In the genomic region with DNA sequence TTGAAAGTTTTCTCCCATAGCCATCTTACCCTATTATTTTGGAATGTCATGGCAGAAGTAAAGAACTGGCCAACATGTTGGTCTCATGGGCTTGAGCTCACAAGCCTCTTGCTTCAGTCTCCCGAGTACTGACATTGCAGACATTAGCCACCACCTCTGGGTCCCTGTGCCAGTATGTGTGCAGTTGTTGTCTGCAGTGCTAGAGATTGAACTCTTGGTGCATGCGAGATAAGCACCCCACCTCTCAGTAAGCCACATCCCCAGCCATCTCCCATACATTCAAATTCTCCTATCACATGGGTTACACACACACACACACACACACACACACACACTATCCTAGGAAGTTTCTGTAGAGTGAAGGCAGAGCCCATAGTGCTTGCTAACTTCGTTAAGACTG, we compare ENCODE assay signal across 31 mouse cellular contexts. TPM values are rescaled to one million over a fixed set of nuclear protein-coding genes. Genes with fewer than 3 reads are reported as not detected.
A peak's percentile ranks its signal among the peaks of the same experiment; 100 is the strongest.
DNase-seq lines count a peak whose midpoint lies in the region; ATAC-seq and TF ChIP-seq lines count a peak whose summit lies in the region.
"Had no signal": no experiment of that assay in that cellular context is flagged by ENCODE, and none has a peak within 500 bp of the region (broad histone marks: within the 10 kb centered on the region; RNA-seq: fewer than 3 reads in every experiment).

No protein-coding gene starts in this region.

- peak overlapping the region; percentile 43 for H3K4me2 ChIP-seq in liver, embryonic 14.5 days (ENCODE audit: low read depth)
- no peak overlapping the region for H3K4me2 ChIP-seq in forebrain, embryonic 12.5 days
- H3K4me2 ChIP-seq: embryonic facial prominence, embryonic 13.5 days; forebrain, embryonic 13.5 days; heart, embryonic 13.5 days; hindbrain, embryonic 15.5 days; kidney, embryonic 15.5 days; limb, embryonic 13.5 days; midbrain, embryonic 13.5 days; neural tube, embryonic 15.5 days had no signal

- no peak for TF ChIP-seq EP300 in heart, adult 2 months (IDR thresholded peaks at IDR 0.05; ENCODE audit: insufficient read depth, low read depth, low read length)
- TF ChIP-seq EP300 in liver, embryonic 14.5 days (IDR thresholded peaks at IDR 0.05; ENCODE audit: low read depth), result peak; percentile 74

- WGBS in heart, adult 2 months, result 83% methylated on average over 3 of the region's 3 CpGs
- WGBS in liver, embryonic 14.5 days (ENCODE audit: insufficient replicate concordance), result 17% methylated on average over 3 of the region's 3 CpGs
- WGBS in forebrain, embryonic 12.5 days, result 86% methylated on average over 3 of the region's 3 CpGs

- intact Hi-C loops in heart, adult 2 months (cut with DNase I), result no loop called here
- intact Hi-C loops in heart, postnatal 10 days (cut with DNase I), result no loop called here

- H3K27ac ChIP-seq in heart, adult 2 months, result no peak overlapping the region
- H3K27ac ChIP-seq in liver, embryonic 14.5 days, result peak overlapping the region; percentile 59
- H3K27ac ChIP-seq in forebrain, embryonic 12.5 days, result no peak overlapping the region
- H3K27ac ChIP-seq: embryonic facial prominence, embryonic 13.5 days; forebrain, embryonic 13.5 days; hindbrain, embryonic 10.5 days; hindbrain, embryonic 15.5 days; kidney, embryonic 15.5 days; layer of hippocampus, adult 2 months; left cerebral cortex, adult 2 months; limb, embryonic 13.5 days; midbrain, embryonic 13.5 days; neural tube, embryonic 15.5 days had no signal

- H3K27me3 ChIP-seq in heart, adult 2 months (ENCODE audit: control insufficient read depth, insufficient read depth, low read length), result no peaks in the 10 kb centered on the region
- no peaks in the 10 kb centered on the region for H3K27me3 ChIP-seq in liver, embryonic 14.5 days (ENCODE audit: control insufficient read depth, insufficient read depth, low read length)
- H3K27me3 ChIP-seq in forebrain, embryonic 12.5 days, result no peaks in the 10 kb centered on the region
- H3K27me3 ChIP-seq: embryonic facial prominence, embryonic 13.5 days; forebrain, embryonic 13.5 days; heart, embryonic 13.5 days; hindbrain, embryonic 15.5 days; kidney, embryonic 15.5 days; limb, embryonic 13.5 days; midbrain, embryonic 13.5 days; neural tube, embryonic 15.5 days had no signal

- no peak overlapping the region for H3K9ac ChIP-seq in heart, adult 2 months (ENCODE audit: low read depth, low read length)
- peak overlapping the region; percentile 45; the same call in 1 of the 2 replicates for H3K9ac ChIP-seq in liver, embryonic 14.5 days (replicated peaks)
- no peak overlapping the region for H3K9ac ChIP-seq in forebrain, embryonic 12.5 days
- H3K9ac ChIP-seq: embryonic facial prominence, embryonic 13.5 days; forebrain, embryonic 13.5 days; heart, embryonic 13.5 days; hindbrain, embryonic 15.5 days; kidney, embryonic 15.5 days; limb, embryonic 13.5 days; midbrain, embryonic 13.5 days; neural tube, embryonic 15.5 days had no signal

- no peaks in the 10 kb centered on the region for H3K36me3 ChIP-seq in heart, adult 2 months (ENCODE audit: control insufficient read depth, insufficient read depth, low read length)
- no peaks in the 10 kb centered on the region for H3K36me3 ChIP-seq in liver, embryonic 14.5 days (replicated peaks; ENCODE audit: control insufficient read depth, insufficient read depth, low read depth)
- H3K36me3 ChIP-seq in forebrain, embryonic 12.5 days (replicated peaks), result no peaks in the 10 kb centered on the region
- H3K36me3 ChIP-seq: embryonic facial prominence, embryonic 13.5 days; heart, embryonic 13.5 days; hindbrain, embryonic 10.5 days; hindbrain, embryonic 15.5 days; kidney, embryonic 15.5 days; limb, embryonic 13.5 days; midbrain, embryonic 13.5 days; neural tube, embryonic 15.5 days had no signal

- peak; percentile 1 to 14 for DNase-seq in heart, adult 2 months
- no peak for DNase-seq in heart, postnatal 10 days
- peak; percentile 73 for DNase-seq in liver
- peak in 2 of 3 experiments; percentile 54 to 65 for DNase-seq in liver, embryonic 14.5 days (ENCODE audit: low read depth in 3 of 3, low spot score in 3 of 3)
- no peak for DNase-seq in ovary, postnatal 36 days (ENCODE audit: low spot score)
- DNase-seq: adrenal gland, postnatal 25 days; cerebellum, adult 18-20 months; cerebellum, postnatal 10 days; gastrocnemius, postnatal 25 days; heart, adult 18-20 months; heart, postnatal 14 days; kidney, adult 18-20 months; kidney, postnatal 36 days; lung, adult 2 months; lung, postnatal 14 days; right cerebral cortex, adult 18-20 months; spleen, adult 18-20 months had no signal

- TF ChIP-seq POLR2A in heart, adult 2 months (IDR thresholded peaks at IDR 0.05; ENCODE audit: insufficient read depth, low read depth, low read length), result no peak

- peak; percentile 88 for ATAC-seq in liver, embryonic 14.5 days (ENCODE audit: insufficient read depth)
- ATAC-seq in megakaryocyte-erythroid progenitor cell, adult 5-6 weeks (replicated peaks; ENCODE audit: low FRiP score, low TSS enrichment, poor library complexity, severe bottlenecking), result peak; percentile 78
- no peak for ATAC-seq in forebrain, embryonic 12.5 days (ENCODE audit: low FRiP score)
- ATAC-seq: CD4-positive, CD25-positive, alpha-beta regulatory T cell, adult 4 months; forebrain, embryonic 13.5 days; midbrain, embryonic 13.5 days had no signal

- no peaks in the 10 kb centered on the region for H3K79me2 ChIP-seq in heart, adult 2 months (replicated peaks; ENCODE audit: control insufficient read depth, insufficient read depth, low read length)

- H3K4me3 ChIP-seq in heart, adult 2 months, result no peak overlapping the region
- no peak overlapping the region for H3K4me3 ChIP-seq in liver, embryonic 14.5 days (ENCODE audit: insufficient read depth in 1 of 2, low read depth in 2 of 2, low read length in 2 of 2)
- no peak overlapping the region for H3K4me3 ChIP-seq in forebrain, embryonic 12.5 days (replicated peaks)
- H3K4me3 ChIP-seq: embryonic facial prominence, embryonic 13.5 days; forebrain, embryonic 13.5 days; heart, embryonic 13.5 days; hindbrain, embryonic 10.5 days; hindbrain, embryonic 15.5 days; kidney, embryonic 15.5 days; layer of hippocampus, adult 2 months; left cerebral cortex, adult 2 months; limb, embryonic 13.5 days; midbrain, embryonic 13.5 days; neural tube, embryonic 15.5 days had no signal

- no peaks in the 10 kb centered on the region; the same call in 1 of the 2 replicates for H3K4me1 ChIP-seq in heart, adult 2 months (ENCODE audit: control insufficient read depth, insufficient read depth, low read length)
- H3K4me1 ChIP-seq in liver, embryonic 14.5 days (replicated peaks; ENCODE audit: control insufficient read depth in 2 of 2, insufficient read depth in 2 of 2, low read length in 1 of 2), result peaks cover 55 to 58% of the 10 kb centered on the region in 2 experiments
- H3K4me1 ChIP-seq in forebrain, embryonic 12.5 days, result no peaks in the 10 kb centered on the region
- H3K4me1 ChIP-seq: embryonic facial prominence, embryonic 13.5 days; forebrain, embryonic 13.5 days; hindbrain, embryonic 10.5 days; hindbrain, embryonic 15.5 days; limb, embryonic 13.5 days; midbrain, embryonic 13.5 days; neural tube, embryonic 15.5 days had no signal

- no peaks in the 10 kb centered on the region for H3K9me3 ChIP-seq in liver, embryonic 14.5 days (ENCODE audit: control insufficient read depth, low read length)
- H3K9me3 ChIP-seq in forebrain, embryonic 12.5 days, result peaks cover 5% of the 10 kb centered on the region; the same call in 1 of the 2 replicates
- H3K9me3 ChIP-seq: embryonic facial prominence, embryonic 13.5 days; forebrain, embryonic 13.5 days; hindbrain, embryonic 15.5 days; kidney, embryonic 15.5 days; limb, embryonic 13.5 days; neural tube, embryonic 15.5 days had no signal

- no peak for TF ChIP-seq CTCF in heart, adult 2 months (IDR thresholded peaks at IDR 0.05)
- TF ChIP-seq CTCF in liver, embryonic 14.5 days (IDR thresholded peaks at IDR 0.05; ENCODE audit: low read depth), result no peak

RNA-seq across cellular contexts. Expression of a gene that starts 7.3 kb away (rescaled TPM):
- 100 to 1,000 TPM; 139 to 158 TPM for total RNA-seq in heart, adult 2 months (2021)
- 171 and 198 TPM in 2 replicates for polyA plus RNA-seq in heart, adult 2 months (2012; rRNA removed)
- 100 to 1,000 TPM; 221 to 255 TPM for total RNA-seq in heart, postnatal 10 days (2021)
- polyA plus RNA-seq in liver, embryonic 14.5 days (2012; rRNA removed), result 116 and 155 TPM in 2 replicates
- 295 and 311 TPM in 2 replicates for polyA plus RNA-seq in liver, embryonic 14.5 days (2014; fragmentation: Nextera tagmentation; extraction: Ambion mirVana)
- total RNA-seq in megakaryocyte-erythroid progenitor cell, adult 5-6 weeks (2014; fragmentation: Nextera tagmentation), result 1.9 and 7.8 TPM in 2 replicates
- 2.4 and 9.6 TPM in 2 replicates for total RNA-seq in megakaryocyte-erythroid progenitor cell, adult 5-6 weeks (2017)
- polyA plus RNA-seq in forebrain, embryonic 12.5 days (2016; fragmentation: Nextera tagmentation; extraction: Ambion mirVana), result 13.6 and 14.4 TPM in 2 replicates

Comparison
In these comparisons a context has a peak if more than half of its experiments do, and no peak if none do; other contexts are left out.
1. DNase-seq: peak in heart, adult 2 months (2 of 2), liver (single experiment) and liver, embryonic 14.5 days (2 of 3); none in heart, postnatal 10 days (0 of 2) and ovary, postnatal 36 days (single experiment).
2. RNA of a gene that starts 7.3 kb away (total RNA-seq): 221 to 255 TPM in heart, postnatal 10 days and 139 to 158 TPM in heart, adult 2 months; 1.9 to 9.6 TPM in megakaryocyte-erythroid progenitor cell, adult 5-6 weeks; every median in the first group is over 10 times any median in the second.